Mouse (Mus musculus) kidney, postnatal 0 days (tissue): ENCODE data around the gene Cmtr1. TPM values are rescaled to one million over a fixed set of nuclear protein-coding genes. Genes with fewer than 3 reads are reported as not detected.

Experiments
- ATAC-seq: fragments of 200-750 bp; cut with Nextera tagmentation; replicated peaks from 2 replicates; pipeline ENCODE4 v1.8.0; 2017; ENCODE audit warnings: low read depth, moderate number of reproducible peaks, moderate TSS enrichment, moderate library complexity; ENCODE audit not compliant: low FRiP score
- DNase-seq: peaks from one replicate; pipeline ENCODE4 v3.0.0-alpha.2; 2016; ENCODE audit warnings: low spot score
- H3K27ac ChIP-seq: fragments of 300-500 bp; sonication (generic); 2 replicates; pipeline ENCODE4 v1.5.1; 2014; ENCODE audit warnings: mild to moderate bottlenecking
- H3K27me3 ChIP-seq: fragments of 300-500 bp; sonication (generic); 2 replicates; pipeline ENCODE4 v1.6.1; 2014; ENCODE audit warnings: low read length, mixed read lengths; ENCODE audit not compliant: insufficient read depth
- H3K36me3 ChIP-seq: fragments of 300-500 bp; sonication (generic); 2 replicates; pipeline ENCODE4 v1.6.1; 2014; ENCODE audit warnings: low read length, mixed read lengths; ENCODE audit not compliant: insufficient read depth
- H3K4me1 ChIP-seq: fragments of 300-500 bp; sonication (generic); replicated peaks from 2 replicates; pipeline ENCODE4 v1.6.1; 2014; ENCODE audit warnings: antibody characterized with exemption, low read length, mixed read lengths; ENCODE audit not compliant: insufficient read depth
- H3K4me2 ChIP-seq: fragments of 300-500 bp; sonication (generic); 2 replicates; pipeline ENCODE4 v1.6.1; 2014; ENCODE audit warnings: mild to moderate bottlenecking, low read length, moderate library complexity, mixed read lengths
- H3K4me3 ChIP-seq: fragments of 300-500 bp; sonication (generic); replicated peaks from 2 replicates; pipeline ENCODE4 v1.5.1; 2014; ENCODE audit warnings: low read depth, low read length
- H3K9ac ChIP-seq: fragments of 300-500 bp; sonication (generic); 2 replicates; pipeline ENCODE4 v1.6.1; 2014; ENCODE audit warnings: low read depth, low read length
- H3K9me3 ChIP-seq: fragments of 300-500 bp; sonication (generic); replicated peaks from 2 replicates; pipeline ENCODE4 v1.6.1; 2016; ENCODE audit warnings: low read length, inconsistent platforms, mixed read lengths
- CTCF ChIP-seq: IDR thresholded peaks from 2 replicates; pipeline ENCODE4 v1.5.1; 2016; ENCODE audit warnings: antibody characterized with exemption, low read depth, mild to moderate bottlenecking, moderate library complexity
- WGBS: fragments of 180-500 bp; shearing (Covaris S2); extraction: QIAGEN DNeasy Blood & Tissue Kit; methylation state at CpG from one replicate; pipeline ENCODE4 v1.1.7; 2014; 5-methylcytosine and 5-hydroxymethylcytosine counted together
- polyA plus RNA-seq: library from polyadenylated mRNA; unstranded; fragments of >200 nt; fragmentation: Nextera tagmentation; extraction: Ambion mirVana; gene quantifications from 2 replicates; pipeline ENCODE4 v1.2.1, GENCODE M21; 2015

The Cmtr1 gene
- polyA plus RNA-seq, 1 experiment from 2014 or later: 102 TPM

DNA sequence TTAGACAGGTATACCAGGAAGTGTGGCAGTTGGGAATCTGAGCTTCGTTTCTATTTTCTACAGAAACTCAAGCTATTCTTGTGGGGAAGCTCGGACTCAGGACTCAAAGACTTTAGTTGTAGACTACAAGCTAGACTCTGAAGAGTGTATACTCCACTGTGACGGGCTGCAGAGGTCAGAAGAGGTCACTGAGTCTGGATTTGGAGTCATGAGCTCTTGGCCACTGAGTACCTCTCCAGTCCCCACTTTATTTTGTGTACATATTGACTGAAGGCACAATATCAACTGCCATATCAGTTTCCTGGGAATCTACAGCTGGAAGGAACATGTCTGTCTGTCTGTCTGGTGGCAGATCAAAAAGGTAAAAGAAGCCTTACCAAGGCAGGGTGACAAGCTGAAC, 41.2 kb upstream of the Cmtr1 start:
- H3K4me2 ChIP-seq: no peak overlapping the region
- peaks cover 18% of the 10 kb centered on the region; the same call in 1 of the 2 replicates for H3K4me1 ChIP-seq
- DNase-seq (no peak), ATAC-seq (no peak)
- no peaks in the 10 kb centered on the region for H3K27me3 ChIP-seq
- TF ChIP-seq CTCF: no peak
- H3K9me3 ChIP-seq: no peaks in the 10 kb centered on the region
- no peak overlapping the region for H3K27ac ChIP-seq
- no peak overlapping the region for H3K9ac ChIP-seq
- H3K36me3 ChIP-seq: peaks cover 22% of the 10 kb centered on the region
- WGBS: 86% methylated on average over 3 of the region's 3 CpGs
- H3K4me3 ChIP-seq: no peak overlapping the region

DNA sequence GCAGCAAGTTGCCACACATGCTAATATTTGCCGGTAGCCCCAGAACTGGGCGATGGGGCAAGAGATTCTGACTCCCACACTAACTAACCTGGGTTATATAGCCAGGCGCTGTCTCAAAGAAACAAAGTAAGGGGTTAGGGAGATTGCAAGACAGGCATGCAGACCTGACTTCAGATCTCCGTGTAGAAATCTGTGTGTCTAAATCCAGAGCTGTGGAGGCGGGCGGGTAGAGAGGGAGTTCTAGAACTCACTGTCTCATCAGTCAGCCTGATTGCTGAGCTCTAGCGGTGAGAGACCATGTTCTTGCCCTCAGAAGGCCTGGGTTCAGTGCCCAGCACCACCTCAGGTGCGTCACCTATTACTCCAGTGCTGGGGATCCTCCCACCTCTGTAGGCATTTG, 36.9 kb upstream of the Cmtr1 start:
- peaks cover 48% of the 10 kb centered on the region for H3K36me3 ChIP-seq
- ATAC-seq: no peak

DNA sequence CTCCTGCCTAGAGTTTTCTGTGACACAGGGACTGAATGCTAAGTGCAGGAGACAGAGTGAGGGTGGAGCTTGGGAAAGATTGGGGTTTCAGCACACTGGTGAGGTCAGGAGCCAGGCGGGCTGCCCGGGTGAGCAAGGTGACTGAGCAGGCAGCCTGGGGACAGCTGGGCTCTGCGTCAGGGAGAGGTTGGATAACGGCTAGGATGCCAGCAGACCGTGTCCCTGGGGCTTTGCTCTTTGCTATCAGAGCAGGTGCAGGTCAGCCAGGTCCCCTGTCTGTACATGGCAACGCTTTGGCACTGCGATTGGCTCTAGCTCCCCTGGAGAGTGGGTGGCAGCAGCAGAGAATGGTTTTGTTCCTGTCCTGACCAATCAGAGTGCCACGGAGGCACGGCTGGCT, 33.1 kb upstream of the Cmtr1 start:
- 72% methylated on average over 9 of the region's 9 CpGs for WGBS
- Histone ChIP-seq H3K9ac (no peak overlapping the region), H3K27ac (no peak overlapping the region), H3K4me2 (no peak overlapping the region), H3K27me3 (no peaks in the 10 kb centered on the region), H3K4me3 (no peak overlapping the region), H3K9me3 (no peaks in the 10 kb centered on the region), H3K4me1 (no peaks in the 10 kb centered on the region), H3K36me3 (peaks cover 67% of the 10 kb centered on the region)
- no peak for TF ChIP-seq CTCF
- ATAC-seq: no peak
- no peak for DNase-seq

More for the DNA sequence above, 36.9 kb upstream of the Cmtr1 start:
- Histone ChIP-seq H3K4me2 (no peak overlapping the region), H3K27me3 (no peaks in the 10 kb centered on the region), H3K27ac (no peak overlapping the region), H3K9me3 (no peaks in the 10 kb centered on the region), H3K4me3 (no peak overlapping the region), H3K4me1 (no peaks in the 10 kb centered on the region), H3K9ac (no peak overlapping the region)
- 93% methylated on average over 8 of the region's 8 CpGs for WGBS
- TF ChIP-seq CTCF: no peak
- no peak for DNase-seq

- Histone ChIP-seq H3K9ac (no peak overlapping the region), H3K27ac (no peak overlapping the region), H3K4me3 (no peak overlapping the region), H3K27me3 (no peaks in the 10 kb centered on the region), H3K4me1 (no peaks in the 10 kb centered on the region), H3K36me3 (peaks cover 64% of the 10 kb centered on the region), H3K9me3 (no peaks in the 10 kb centered on the region), H3K4me2 (no peak overlapping the region)
- WGBS: 89% methylated on average over 5 of the region's 5 CpGs
- no peak for TF ChIP-seq CTCF
- DNase-seq: no peak
- no peak for ATAC-seq
These were observed 31.4 kb upstream of the Cmtr1 start for GRCm38 (mm10) chr17:29628946-29629345.

DNA sequence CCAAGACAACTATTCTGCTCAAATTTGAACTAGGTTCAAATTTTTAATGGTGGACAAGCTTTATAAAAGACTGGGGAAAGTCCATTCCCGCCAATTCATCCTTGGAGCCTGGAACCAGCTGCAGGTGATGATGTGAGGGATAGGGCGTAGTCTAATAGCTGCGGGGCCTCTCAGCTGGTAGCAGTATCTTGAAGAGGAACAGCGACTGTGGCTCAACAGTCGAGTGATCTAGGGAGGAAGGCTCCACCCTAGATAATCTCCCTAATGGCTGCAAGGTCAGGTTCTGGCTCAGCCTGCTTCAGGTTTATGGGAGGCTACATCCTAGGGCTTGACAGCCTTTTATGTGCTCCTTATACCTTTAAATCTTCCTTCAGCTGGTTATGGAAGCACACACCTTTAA, 30.8 kb upstream of the Cmtr1 start:
- Histone ChIP-seq H3K9ac (no peak overlapping the region), H3K36me3 (peaks cover 71% of the 10 kb centered on the region), H3K4me2 (no peak overlapping the region), H3K4me1 (no peaks in the 10 kb centered on the region), H3K27me3 (no peaks in the 10 kb centered on the region), H3K27ac (no peak overlapping the region), H3K9me3 (no peaks in the 10 kb centered on the region), H3K4me3 (no peak overlapping the region)
- no peak for TF ChIP-seq CTCF
- WGBS: 78% methylated on average over 5 of the region's 5 CpGs
- ATAC-seq (no peak), DNase-seq (no peak)

DNA sequence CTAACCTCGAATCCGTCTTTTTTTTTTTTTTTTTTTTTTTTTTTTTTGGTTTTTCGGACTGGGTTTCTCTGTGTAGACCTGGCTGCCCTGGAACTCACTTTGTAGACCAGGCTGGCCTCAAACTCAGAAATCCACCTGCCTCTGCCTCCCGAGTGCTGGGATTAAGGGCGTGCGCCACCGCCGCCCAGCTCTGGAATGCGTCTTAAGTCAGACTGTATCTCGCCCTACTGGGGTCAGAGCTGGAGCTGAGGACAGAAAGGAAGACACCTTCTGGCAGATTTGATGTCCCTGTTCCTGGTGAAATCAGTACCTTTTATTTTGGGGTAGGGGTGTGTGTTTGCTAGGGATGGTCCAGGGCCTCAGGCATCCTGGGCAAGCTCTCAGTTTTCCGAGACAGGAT, 28.1 kb upstream of the Cmtr1 start:
- DNase-seq (no peak), ATAC-seq (no peak)
- no peak overlapping the region for H3K4me2 ChIP-seq
- no peak overlapping the region for H3K4me3 ChIP-seq
- no peaks in the 10 kb centered on the region for H3K27me3 ChIP-seq
- H3K9ac ChIP-seq: no peak overlapping the region
- 93% methylated on average over 11 of the region's 11 CpGs for WGBS
- H3K27ac ChIP-seq: no peak overlapping the region
- TF ChIP-seq CTCF: no peak
- H3K9me3 ChIP-seq: no peaks in the 10 kb centered on the region
- peaks cover 54% of the 10 kb centered on the region for H3K36me3 ChIP-seq
- H3K4me1 ChIP-seq: no peaks in the 10 kb centered on the region

DNA sequence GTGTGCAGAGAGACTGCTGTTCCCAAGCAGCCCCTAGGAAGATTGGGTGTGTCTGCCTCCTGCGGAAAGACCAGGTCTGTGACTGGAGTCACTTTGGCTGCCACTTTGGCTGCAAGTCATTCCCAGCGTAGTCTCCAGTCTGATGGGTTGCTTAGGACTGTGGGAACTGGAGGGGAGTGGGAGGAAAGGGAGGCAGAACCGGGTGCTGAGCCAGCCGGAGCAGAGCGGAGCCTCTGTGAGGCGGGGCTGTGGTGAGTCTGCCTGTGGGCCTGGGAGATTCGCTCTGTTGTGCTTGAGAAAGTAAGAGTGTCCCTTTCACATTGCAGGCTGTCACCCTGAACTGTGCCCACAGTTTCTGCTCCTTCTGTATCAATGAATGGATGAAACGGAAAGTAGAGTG, 24.9 kb upstream of the Cmtr1 start:
- ATAC-seq (no peak), DNase-seq (no peak)
- no peaks in the 10 kb centered on the region for H3K4me1 ChIP-seq
- H3K9me3 ChIP-seq: no peaks in the 10 kb centered on the region
- H3K27ac ChIP-seq: no peak overlapping the region
- peaks cover 51% of the 10 kb centered on the region for H3K36me3 ChIP-seq
- TF ChIP-seq CTCF: no peak
- H3K4me2 ChIP-seq: no peak overlapping the region
- WGBS: 85% methylated on average over 8 of the region's 8 CpGs
- H3K27me3 ChIP-seq: no peaks in the 10 kb centered on the region
- H3K4me3 ChIP-seq: no peak overlapping the region
- no peak overlapping the region for H3K9ac ChIP-seq
